Mouse (Mus musculus) A20 (cell line): ENCODE measurements around the gene Rrh.

Source experiments
- DNase-seq: peaks from one replicate; pipeline ENCODE4 v3.0.0-alpha.2; 2011; ENCODE audit warnings: low read depth, low spot score

Gene Rrh

GRCm38 (mm10) chr3:129822206-129822775, at the start of gene Rrh:
Gene Rrh (minus strand): TSS chr3:129822587.
- no peak for DNase-seq

GRCm38 (mm10) chr3:129863698-129864097, 41.3 kb upstream of the Rrh start:
- peak; percentile 54 for DNase-seq

- DNase-seq: peak; percentile 6
Observed at GRCm38 (mm10) chr3:129862592-129862991, 40.2 kb upstream of the Rrh start.

- DNase-seq: no peak
Observed at GRCm38 (mm10) chr3:129846846-129847245, 24.5 kb upstream of the Rrh start.

- DNase-seq: no peak
Observed at GRCm38 (mm10) chr3:129845868-129846267, 23.5 kb upstream of the Rrh start.

- no peak for DNase-seq
Observed at GRCm38 (mm10) chr3:129838017-129838416, 15.6 kb upstream of the Rrh start.

GRCm38 (mm10) chr3:129836965-129837364, 14.6 kb upstream of the Rrh start:
- DNase-seq: no peak

- peak; percentile 36 for DNase-seq
Observed at GRCm38 (mm10) chr3:129836051-129836697, 13.8 kb upstream of the Rrh start.

- DNase-seq: no peak
Observed at GRCm38 (mm10) chr3:129835388-129835934, 13.1 kb upstream of the Rrh start, which contains the start of gene Cfi. Gene Cfi (plus strand): TSS chr3:129835884.

- DNase-seq: peak; percentile 98
Observed at GRCm38 (mm10) chr3:129831035-129831568, 8.7 kb upstream of the Rrh start, which contains the start of gene Gar1. Gene Gar1 (minus strand): TSS chr3:129831396.

- no peak for DNase-seq
Observed at GRCm38 (mm10) chr3:129830626-129831025, 8.2 kb upstream of the Rrh start.

- no peak for DNase-seq
Observed at GRCm38 (mm10) chr3:129827691-129828090, 5.3 kb upstream of the Rrh start.

GRCm38 (mm10) chr3:129826691-129827090, 4.3 kb upstream of the Rrh start:
- DNase-seq: no peak

GRCm38 (mm10) chr3:129824891-129825290, 2.5 kb upstream of the Rrh start:
- no peak for DNase-seq

GRCm38 (mm10) chr3:129824146-129824545, 1.8 kb upstream of the Rrh start:
- no peak for DNase-seq

GRCm38 (mm10) chr3:129823293-129823692, 906 bp upstream of the Rrh start:
- DNase-seq: peak; percentile 57

GRCm38 (mm10) chr3:129821736-129822135, 651 bp downstream of the Rrh start:
- DNase-seq: no peak

GRCm38 (mm10) chr3:129820847-129821246, 1.5 kb downstream of the Rrh start:
- no peak for DNase-seq

- no peak for DNase-seq
Observed at GRCm38 (mm10) chr3:129803765-129804164, 18.6 kb downstream of the Rrh start, which contains the start of gene Lrit3. Gene Lrit3 (minus strand): TSS chr3:129804030.

- DNase-seq: no peak
Observed at GRCm38 (mm10) chr3:129799011-129799410, 23.4 kb downstream of the Rrh start.

- DNase-seq: no peak
Observed at GRCm38 (mm10) chr3:129798551-129798950, 23.8 kb downstream of the Rrh start.

GRCm38 (mm10) chr3:129797341-129797740, 25.0 kb downstream of the Rrh start:
- no peak for DNase-seq

GRCm38 (mm10) chr3:129793801-129794200, 28.6 kb downstream of the Rrh start:
- no peak for DNase-seq
